Mouse (Mus musculus) cerebellum, postnatal 10 days (tissue): ENCODE data around the gene Fhit.

Experiments
- DNase-seq, 2 experiments: peaks; one replicate each; pipeline ENCODE4 v3.0.0; 2021; ENCODE audit warnings: mixed read lengths in 2 of 2

The Fhit gene

GRCm38 (mm10) chr14:10701707-10702106 is 460.1 kb downstream of the Fhit start:
- DNase-seq: no peak

GRCm38 (mm10) chr14:10680041-10680440 is 481.8 kb downstream of the Fhit start:
- DNase-seq: no peak

- DNase-seq: no peak
These were observed 482.2 kb downstream of the Fhit start for GRCm38 (mm10) chr14:10679638-10680037.

- DNase-seq: peak; percentile 92 to 94
These were observed 484.2 kb downstream of the Fhit start for GRCm38 (mm10) chr14:10677627-10678026.

- no peak for DNase-seq
These were observed 501.6 kb downstream of the Fhit start for GRCm38 (mm10) chr14:10660247-10660646.

- no peak for DNase-seq
These were observed 502.5 kb downstream of the Fhit start for GRCm38 (mm10) chr14:10659326-10659725.

- DNase-seq: no peak
These were observed 503.6 kb downstream of the Fhit start for GRCm38 (mm10) chr14:10658219-10658618.

- no peak for DNase-seq
These were observed 504.5 kb downstream of the Fhit start for GRCm38 (mm10) chr14:10657364-10657763.

GRCm38 (mm10) chr14:10655842-10656241 is 506.0 kb downstream of the Fhit start:
- peak; percentile 30 to 49 for DNase-seq

- no peak for DNase-seq
These were observed 514.0 kb downstream of the Fhit start for GRCm38 (mm10) chr14:10647832-10648231.

GRCm38 (mm10) chr14:10631783-10632182 is 530.1 kb downstream of the Fhit start:
- no peak for DNase-seq

- DNase-seq: no peak
These were observed 530.9 kb downstream of the Fhit start for GRCm38 (mm10) chr14:10630831-10631360.

- no peak for DNase-seq
These were observed 568.4 kb downstream of the Fhit start for GRCm38 (mm10) chr14:10593467-10593866.

GRCm38 (mm10) chr14:10568937-10569552 is 592.8 kb downstream of the Fhit start:
- DNase-seq: no peak

- no peak for DNase-seq
These were observed 594.1 kb downstream of the Fhit start for GRCm38 (mm10) chr14:10567771-10568170.

GRCm38 (mm10) chr14:10554755-10555154 is 607.1 kb downstream of the Fhit start:
- peak in 1 of 2 experiments; percentile 10 for DNase-seq

GRCm38 (mm10) chr14:10548632-10549031 is 613.2 kb downstream of the Fhit start:
- DNase-seq: no peak

- DNase-seq: no peak
These were observed 615.9 kb downstream of the Fhit start for GRCm38 (mm10) chr14:10545916-10546315.

- DNase-seq: no peak
These were observed 627.0 kb downstream of the Fhit start for GRCm38 (mm10) chr14:10534862-10535261.

- no peak for DNase-seq
These were observed 629.9 kb downstream of the Fhit start for GRCm38 (mm10) chr14:10531748-10532500.

- DNase-seq: no peak
These were observed 635.0 kb downstream of the Fhit start for GRCm38 (mm10) chr14:10526800-10527199.

GRCm38 (mm10) chr14:10525786-10526185 is 636.0 kb downstream of the Fhit start:
- no peak for DNase-seq

- DNase-seq: no peak
These were observed 647.8 kb downstream of the Fhit start for GRCm38 (mm10) chr14:10514026-10514425.

- no peak for DNase-seq
These were observed 652.6 kb downstream of the Fhit start for GRCm38 (mm10) chr14:10509252-10509651.
